Mouse (Mus musculus) left cerebral cortex, adult 2 months (tissue): ENCODE measurements around the gene Pde4c. TPM values are rescaled to one million over a fixed set of nuclear protein-coding genes. Genes with fewer than 3 reads are reported as not detected.

ENCODE experiments used
- DNase-seq, 2 experiments: peaks; one replicate each; pipeline ENCODE4 v3.0.0; 2021 to 2022; ENCODE audit warnings: low spot score in 2 of 2, mixed read lengths in 1 of 2; ENCODE audit errors: extremely low spot score in 1 of 2
- H3K27ac ChIP-seq: fragments of 200-600 bp; 2 replicates; pipeline ENCODE4 v1.8.1; 2022
- H3K4me3 ChIP-seq: fragments of 200-600 bp; 2 replicates; pipeline ENCODE4 v1.8.1; 2022
- CTCF ChIP-seq: fragments of 200-600 bp; IDR thresholded peaks from 2 replicates; pipeline ENCODE4 v1.8.1; 2022; ENCODE audit warnings: antibody characterized with exemption, mild to moderate bottlenecking, moderate library complexity
- intact Hi-C: fragments of 180-260 bp; cut with DNase I; formaldehyde crosslinking; loops from one replicate; pipeline ENCODE4 v1.15.1; 2025
- total RNA-seq, 2 experiments: library from RNA; stranded (reverse); gene quantifications; 2 replicates each; pipeline ENCODE4 v1.2.3; 2021

Pde4c gene
- total RNA-seq, 2 experiments from 2014 or later, result 1.9 to 3.0 TPM

GRCm38 (mm10) chr8:70773833-70774232 is 50.3 kb downstream of the Pde4c start:
- peak overlapping the region; percentile 66; the same call in 1 of the 2 replicates for H3K27ac ChIP-seq
- TF ChIP-seq CTCF, result no peak
- H3K4me3 ChIP-seq, result peak overlapping the region; percentile 16; the same call in 1 of the 2 replicates
- intact Hi-C loops, result no loop called here
- peak in 1 of 2 experiments; percentile 72 for DNase-seq

- TF ChIP-seq CTCF, result no peak; the same call in 1 of the 2 replicates
- no peak for DNase-seq
- intact Hi-C loops, result no loop called here
- peak overlapping the region; percentile 87 for H3K4me3 ChIP-seq
- peak overlapping the region; percentile 10; the same call in 1 of the 2 replicates for H3K27ac ChIP-seq
Observed at GRCm38 (mm10) chr8:70774740-70775139, 51.2 kb downstream of the Pde4c start.

GRCm38 (mm10) chr8:70775227-70775626 is 51.7 kb downstream of the Pde4c start:
- intact Hi-C loops, result no loop called here
- Histone ChIP-seq H3K27ac (peak overlapping the region; percentile 95), H3K4me3 (peak overlapping the region; percentile 87)
- no peak for TF ChIP-seq CTCF
- no peak for DNase-seq

- no peak for TF ChIP-seq CTCF
- DNase-seq, result no peak
- peak overlapping the region; percentile 95 for H3K27ac ChIP-seq
- H3K4me3 ChIP-seq, result peak overlapping the region; percentile 87
- intact Hi-C loops, result no loop called here
Observed at GRCm38 (mm10) chr8:70775851-70776495, 52.5 kb downstream of the Pde4c start.

- intact Hi-C loops, result no loop called here
Observed at GRCm38 (mm10) chr8:70776496-70777444, 53.2 kb downstream of the Pde4c start, which contains the start of gene Pik3r2. Pik3r2 (minus strand) TSS chr8:70776713.

GRCm38 (mm10) chr8:70780093-70780492 is 56.6 kb downstream of the Pde4c start:
- intact Hi-C loops, result no loop called here
- no peak for TF ChIP-seq CTCF
- no peak for DNase-seq
- H3K27ac ChIP-seq, result peak overlapping the region; percentile 57
- H3K4me3 ChIP-seq, result no peak overlapping the region

More at GRCm38 (mm10) chr8:70776496-70777444, 53.2 kb downstream of the Pde4c start, which contains the start of gene Pik3r2:
- TF ChIP-seq CTCF, result peak; percentile 7; the same call in 1 of the 2 replicates
- peak within 1 kb of the TSS; percentile 95 for H3K27ac ChIP-seq
- DNase-seq, result peak; percentile 98 to 99
- H3K4me3 ChIP-seq, result peak within 1 kb of the TSS; percentile 87

- intact Hi-C loops, result no loop called here
- no peak overlapping the region for H3K27ac ChIP-seq
- TF ChIP-seq CTCF, result no peak
- no peak overlapping the region for H3K4me3 ChIP-seq
- no peak for DNase-seq
Observed at GRCm38 (mm10) chr8:70786291-70787050, 63.0 kb downstream of the Pde4c start.

GRCm38 (mm10) chr8:70787051-70787445 is 63.5 kb downstream of the Pde4c start:
- intact Hi-C loops, result no loop called here
- DNase-seq, result no peak
- no peak overlapping the region for H3K4me3 ChIP-seq
- no peak for TF ChIP-seq CTCF
- H3K27ac ChIP-seq, result no peak overlapping the region

GRCm38 (mm10) chr8:70787941-70788667 is 64.6 kb downstream of the Pde4c start:
- TF ChIP-seq CTCF, result no peak
- intact Hi-C loops, result no loop called here
- Histone ChIP-seq H3K4me3 (no peak overlapping the region), H3K27ac (peak overlapping the region; percentile 32; the same call in 1 of the 2 replicates)
- DNase-seq, result no peak

- H3K27ac ChIP-seq, result peak overlapping the region; percentile 84; the same call in 1 of the 2 replicates
- H3K4me3 ChIP-seq, result no peak overlapping the region
- intact Hi-C loops, result no loop called here
- DNase-seq, result no peak
- TF ChIP-seq CTCF, result no peak
Observed at GRCm38 (mm10) chr8:70789046-70789445, 65.5 kb downstream of the Pde4c start.

- peak overlapping the region; percentile 84 for H3K27ac ChIP-seq
- TF ChIP-seq CTCF, result no peak
- peak in 1 of 2 experiments; percentile 69 for DNase-seq
- intact Hi-C loops, result no loop called here
- peak overlapping the region; percentile 85 for H3K4me3 ChIP-seq
Observed at GRCm38 (mm10) chr8:70790846-70791245, 67.3 kb downstream of the Pde4c start.
